ENCODE assay signal across 23 mouse cellular contexts in genomic region chr15:100215092-100215491, GRCm38 (mm10). TPM values are rescaled to one million over a fixed set of nuclear protein-coding genes. Genes with fewer than 3 reads are reported as not detected.
A peak's percentile ranks its signal among the peaks of the same experiment; 100 is the strongest.
DNase-seq lines count a peak whose midpoint lies in the region; ATAC-seq and TF ChIP-seq lines count a peak whose summit lies in the region.
"Had no signal": no experiment of that assay in that cellular context is flagged by ENCODE, and none has a peak within 500 bp of the region (broad histone marks: within the 10 kb centered on the region; RNA-seq: fewer than 3 reads in every experiment).

No protein-coding gene starts in this region.

- no peak for TF ChIP-seq CTCF in liver, postnatal 0 days (IDR thresholded peaks at IDR 0.05; ENCODE audit: low read depth)

- TF ChIP-seq EP300 in liver, postnatal 0 days (IDR thresholded peaks at IDR 0.05; ENCODE audit: low read depth): no peak

- H3K9me3 ChIP-seq in liver, postnatal 0 days (ENCODE audit: low read length): no peaks in the 10 kb centered on the region
- H3K9me3 ChIP-seq in liver, embryonic 11.5 days (ENCODE audit: control insufficient read depth, low read length): no peaks in the 10 kb centered on the region
- H3K9me3 ChIP-seq in heart, embryonic 10.5 days: no peaks in the 10 kb centered on the region
- H3K9me3 ChIP-seq: forebrain, embryonic 10.5 days; forebrain, embryonic 13.5 days; G1E; hindbrain, embryonic 12.5 days; hindbrain, embryonic 15.5 days had no signal

- no peak for ATAC-seq in liver, postnatal 0 days
- ATAC-seq in liver, embryonic 11.5 days (replicated peaks; ENCODE audit: low FRiP score): no peak
- ATAC-seq in common myeloid progenitor, adult 5-6 weeks (replicated peaks; ENCODE audit: low read depth, poor library complexity, severe bottlenecking): 0 out of 2 replicates have a peak, but pooled peaks have one; percentile 25
- ATAC-seq in megakaryocyte progenitor cell, adult 5-6 weeks (replicated peaks; ENCODE audit: poor library complexity): peak; percentile 76
- ATAC-seq: forebrain, embryonic 13.5 days; forebrain, embryonic 16.5 days; Patski had no signal

- H3K36me3 ChIP-seq in liver, postnatal 0 days (replicated peaks; ENCODE audit: insufficient read depth, low read length): peaks cover 49% of the 10 kb centered on the region
- peaks cover 14% of the 10 kb centered on the region for H3K36me3 ChIP-seq in liver, embryonic 11.5 days (ENCODE audit: control insufficient read depth, insufficient read depth, low read length)
- H3K36me3 ChIP-seq in heart, embryonic 10.5 days: peaks cover 61% of the 10 kb centered on the region

- no peak overlapping the region for H3K9ac ChIP-seq in liver, postnatal 0 days (replicated peaks)
- H3K9ac ChIP-seq in liver, embryonic 11.5 days (ENCODE audit: low read depth, low read length): no peak overlapping the region
- H3K9ac ChIP-seq: forebrain, embryonic 13.5 days; hindbrain, embryonic 12.5 days; hindbrain, embryonic 15.5 days had no signal

- H3K27me3 ChIP-seq in liver, postnatal 0 days (ENCODE audit: insufficient read depth, low read length): no peaks in the 10 kb centered on the region
- H3K27me3 ChIP-seq in liver, embryonic 11.5 days (replicated peaks; ENCODE audit: control insufficient read depth, insufficient read depth, low read length): no peaks in the 10 kb centered on the region
- no peaks in the 10 kb centered on the region for H3K27me3 ChIP-seq in heart, embryonic 10.5 days (ENCODE audit: insufficient read depth, poor library complexity, severe bottlenecking)
- H3K27me3 ChIP-seq: CH12.LX; forebrain, embryonic 13.5 days; hindbrain, embryonic 12.5 days; hindbrain, embryonic 15.5 days; Patski had no signal

- no peaks in the 10 kb centered on the region for H3K4me1 ChIP-seq in liver, postnatal 0 days (ENCODE audit: insufficient read depth)
- no peaks in the 10 kb centered on the region for H3K4me1 ChIP-seq in liver, embryonic 11.5 days (replicated peaks; ENCODE audit: control insufficient read depth, insufficient read depth, low read length)
- H3K4me1 ChIP-seq in heart, embryonic 10.5 days: 0 out of 2 replicates have a peak, but pooled peaks cover 3% of the 10 kb centered on the region
- H3K4me1 ChIP-seq: forebrain, embryonic 10.5 days; forebrain, embryonic 13.5 days; hindbrain, embryonic 12.5 days; hindbrain, embryonic 15.5 days had no signal

- no peak overlapping the region for H3K4me2 ChIP-seq in liver, postnatal 0 days (ENCODE audit: low read depth, low read length)
- H3K4me2 ChIP-seq in liver, embryonic 11.5 days: no peak overlapping the region
- H3K4me2 ChIP-seq: forebrain, embryonic 13.5 days; heart, embryonic 11.5 days; hindbrain, embryonic 12.5 days; hindbrain, embryonic 15.5 days had no signal

- DNase-seq in liver, postnatal 0 days: no peak
- no peak for DNase-seq in liver, embryonic 11.5 days (ENCODE audit: low spot score)
- DNase-seq in heart, embryonic 10.5 days (ENCODE audit: low spot score): no peak
- DNase-seq in right cerebral cortex, adult 18-20 months: no peak
- DNase-seq: adrenal gland, postnatal 10 days; adrenal gland, postnatal 36 days; B cell, adult 2 months; cerebellum, adult 11 months; cerebellum, adult 2 months; cerebellum, postnatal 36 days; gastrocnemius, postnatal 10 days; heart, adult 18-20 months had no signal

- H3K4me3 ChIP-seq in liver, postnatal 0 days (ENCODE audit: low read depth, low read length): no peak overlapping the region
- H3K4me3 ChIP-seq in liver, embryonic 11.5 days (ENCODE audit: low read depth, low read length): no peak overlapping the region
- H3K4me3 ChIP-seq in heart, embryonic 10.5 days: no peak overlapping the region
- H3K4me3 ChIP-seq: forebrain, embryonic 10.5 days; forebrain, embryonic 13.5 days; hindbrain, embryonic 12.5 days; hindbrain, embryonic 15.5 days had no signal

- H3K27ac ChIP-seq in liver, postnatal 0 days (ENCODE audit: low read depth): peak overlapping the region; percentile 59; the same call in 1 of the 2 replicates
- no peak overlapping the region for H3K27ac ChIP-seq in liver, embryonic 11.5 days (ENCODE audit: low read depth, low read length)
- H3K27ac ChIP-seq in heart, embryonic 10.5 days: no peak overlapping the region
- H3K27ac ChIP-seq: forebrain, embryonic 10.5 days; forebrain, embryonic 13.5 days; hindbrain, embryonic 12.5 days; hindbrain, embryonic 15.5 days had no signal

- WGBS in liver, postnatal 0 days (ENCODE audit: insufficient replicate concordance): 63% methylated on average over 11 of the region's 11 CpGs
- 82% methylated on average over 11 of the region's 11 CpGs for WGBS in liver, embryonic 11.5 days
- 86% methylated on average over 11 of the region's 11 CpGs for WGBS in heart, embryonic 10.5 days

RNA-seq across cellular contexts. Expression of gene Atf1, which starts 12.5 kb away (rescaled TPM):
- polyA plus RNA-seq in liver, postnatal 0 days (2015; fragmentation: Nextera tagmentation; extraction: Ambion mirVana): 23.5 and 24.4 TPM in 2 replicates
- polyA plus RNA-seq in liver, embryonic 11.5 days (2014; fragmentation: Nextera tagmentation; extraction: Ambion mirVana): 62.9 and 65.3 TPM in 2 replicates
- 77.0 and 94.4 TPM in 2 replicates for total RNA-seq in common myeloid progenitor, adult 5-6 weeks (2017)
- 92.3 and 95.8 TPM in 2 replicates for total RNA-seq in megakaryocyte progenitor cell, adult 5-6 weeks (2015)
- 65.7 and 80.7 TPM in 2 replicates for total RNA-seq in megakaryocyte progenitor cell, adult 5-6 weeks (2017)
- polyA plus RNA-seq in heart, embryonic 10.5 days (2016; fragmentation: Nextera tagmentation; extraction: Ambion mirVana): 36.0 and 36.1 TPM in 2 replicates

Comparison
In these comparisons a context has a peak if more than half of its experiments do, and no peak if none do; other contexts are left out.
1. ATAC-seq: peak in common myeloid progenitor, adult 5-6 weeks (single experiment) and megakaryocyte progenitor cell, adult 5-6 weeks (single experiment); none in liver, postnatal 0 days (single experiment) and liver, embryonic 11.5 days (single experiment).